Mouse (Mus musculus): ENCODE results near the gene 1700080O16Rik. TPM values are rescaled to one million over a fixed set of nuclear protein-coding genes. Genes with fewer than 3 reads are reported as not detected.

Gene 1700080O16Rik
- total RNA-seq (2015) (not detected in 2 replicates), total RNA-seq (2017) (not detected in 2 replicates)

- ATAC-seq (replicated peaks; ENCODE audit: poor library complexity), result no peak
Observed at GRCm38 (mm10) chrX:51972672-51973071, at the start of gene 1700080O16Rik. TSS of gene 1700080O16Rik (minus strand) at chrX:51972772.

- no peak for ATAC-seq (replicated peaks; ENCODE audit: poor library complexity)
Observed at GRCm38 (mm10) chrX:52017660-52018059, 45.1 kb upstream of the 1700080O16Rik start.

- ATAC-seq (replicated peaks; ENCODE audit: poor library complexity), result no peak
Observed at GRCm38 (mm10) chrX:52000072-52000471, 27.5 kb upstream of the 1700080O16Rik start.

GRCm38 (mm10) chrX:51999426-51999825, 26.9 kb upstream of the 1700080O16Rik start:
- ATAC-seq (replicated peaks; ENCODE audit: poor library complexity), result no peak

GRCm38 (mm10) chrX:51976361-51976760, 3.8 kb upstream of the 1700080O16Rik start:
- ATAC-seq (replicated peaks; ENCODE audit: poor library complexity), result no peak

GRCm38 (mm10) chrX:51974618-51975017, 2.0 kb upstream of the 1700080O16Rik start:
- no peak for ATAC-seq (replicated peaks; ENCODE audit: poor library complexity)

GRCm38 (mm10) chrX:51948071-51948470, 24.5 kb downstream of the 1700080O16Rik start:
- no peak for ATAC-seq (replicated peaks; ENCODE audit: poor library complexity)

- no peak for ATAC-seq (replicated peaks; ENCODE audit: poor library complexity)
Observed at GRCm38 (mm10) chrX:51938076-51938475, 34.5 kb downstream of the 1700080O16Rik start.

GRCm38 (mm10) chrX:51919091-51919490, 53.5 kb downstream of the 1700080O16Rik start:
- no peak for ATAC-seq (replicated peaks; ENCODE audit: poor library complexity)

Other genes with a start within 250 kb of the 1700080O16Rik start
- not detected in 2 replicates for gene Usp26, start 171.5 kb downstream of the 1700080O16Rik start, total RNA-seq (2015)
- gene Usp26, start 171.5 kb downstream of the 1700080O16Rik start, total RNA-seq (2017), result not detected in 2 replicates
- 1.7 and 2.0 TPM in 2 replicates for gene Gpc4, start 192.5 kb upstream of the 1700080O16Rik start, total RNA-seq (2015)
- gene Gpc4, start 192.5 kb upstream of the 1700080O16Rik start, total RNA-seq (2017), result 0.30 and 0.33 TPM in 2 replicates

Measured in megakaryocyte progenitor cell, adult 5-6 weeks (primary cell).